Mouse (Mus musculus) stomach, embryonic 16.5 days (tissue): ENCODE results near the gene Sfxn2. TPM values are rescaled to one million over a fixed set of nuclear protein-coding genes. Genes with fewer than 3 reads are reported as not detected.

Source experiments
- ATAC-seq: fragments of 200-750 bp; cut with Nextera tagmentation; 2 replicates; pipeline ENCODE4 v1.8.0; 2017; ENCODE audit warnings: moderate number of reproducible peaks, moderate TSS enrichment; ENCODE audit not compliant: insufficient read depth, low FRiP score
- H3K27ac ChIP-seq: fragments of 300-500 bp; sonication (generic); 2 replicates; pipeline ENCODE4 v1.5.1; 2014; ENCODE audit warnings: low read length
- H3K27me3 ChIP-seq: fragments of 300-500 bp; sonication (generic); 2 replicates; pipeline ENCODE4 v1.6.1; 2014; ENCODE audit warnings: low read length, control low read depth, mixed read lengths; ENCODE audit not compliant: control insufficient read depth, insufficient read depth
- H3K36me3 ChIP-seq: fragments of 300-500 bp; sonication (generic); 2 replicates; pipeline ENCODE4 v1.6.1; 2014; ENCODE audit warnings: low read length; ENCODE audit not compliant: control insufficient read depth, insufficient read depth
- H3K4me1 ChIP-seq: fragments of 300-500 bp; sonication (generic); 2 replicates; pipeline ENCODE4 v1.6.1; 2014; ENCODE audit warnings: low read length, control low read depth, mixed read lengths; ENCODE audit not compliant: control insufficient read depth, insufficient read depth
- H3K4me2 ChIP-seq: fragments of 300-500 bp; sonication (generic); 2 replicates; pipeline ENCODE4 v1.6.1; 2014; ENCODE audit warnings: low read depth, low read length, mixed read lengths
- H3K4me3 ChIP-seq: fragments of 300-500 bp; sonication (generic); replicated peaks from 2 replicates; pipeline ENCODE4 v1.5.1; 2014; ENCODE audit warnings: mild to moderate bottlenecking, low read length
- H3K9ac ChIP-seq: fragments of 300-500 bp; sonication (generic); 2 replicates; pipeline ENCODE4 v1.6.1; 2014; ENCODE audit warnings: low read length
- H3K9me3 ChIP-seq: fragments of 300-500 bp; sonication (generic); replicated peaks from 2 replicates; pipeline ENCODE4 v1.6.1; 2016; ENCODE audit warnings: low read length, control low read depth; ENCODE audit not compliant: control insufficient read depth
- whole genome bisulfite sequencing: fragments of 180-500 bp; shearing (Covaris S2); extraction: QIAGEN DNeasy Blood & Tissue Kit; methylation state at CpG from one replicate; pipeline ENCODE4 v1.1.7; 2014; 5-methylcytosine and 5-hydroxymethylcytosine counted together
- polyA plus RNA-seq: library from polyadenylated mRNA; unstranded; fragments of >200 nt; fragmentation: Nextera tagmentation; extraction: Ambion mirVana; gene quantifications from 2 replicates; pipeline ENCODE4 v1.2.1, GENCODE M21; 2015

The Sfxn2 gene
- polyA plus RNA-seq, 1 experiment from 2014 or later, result 19.3 TPM

DNA sequence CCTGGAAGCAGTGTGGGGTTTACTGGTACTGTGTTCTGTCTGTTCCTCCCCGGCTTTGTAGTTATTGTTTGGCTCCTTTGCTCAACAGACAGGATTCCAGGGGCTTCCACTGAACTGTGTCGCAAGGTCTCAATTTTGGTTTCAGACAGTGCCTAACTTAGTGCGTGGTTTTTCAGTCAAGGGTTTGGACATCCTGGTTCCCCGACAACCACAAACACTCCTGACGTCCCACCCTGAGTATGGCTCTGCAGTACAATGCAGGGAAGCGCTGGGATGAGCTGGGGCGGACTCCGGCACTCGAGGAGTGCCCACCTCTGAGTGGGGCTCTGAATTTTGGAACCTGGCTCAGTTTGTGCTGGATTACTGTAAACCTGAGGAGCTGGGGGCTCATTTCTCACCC, 56.6 kb downstream of the Sfxn2 start:
- Histone ChIP-seq H3K4me2 (no peak overlapping the region), H3K36me3 (no peaks in the 10 kb centered on the region; the same call in 1 of the 2 replicates), H3K4me3 (no peak overlapping the region), H3K27ac (no peak overlapping the region; the same call in 1 of the 2 replicates), H3K9ac (no peak overlapping the region), H3K9me3 (no peaks in the 10 kb centered on the region), H3K4me1 (peaks cover 6% of the 10 kb centered on the region; the same call in 1 of the 2 replicates), H3K27me3 (no peaks in the 10 kb centered on the region)
- ATAC-seq, result no peak
- WGBS, result 76% methylated on average over 9 of the region's 9 CpGs

DNA sequence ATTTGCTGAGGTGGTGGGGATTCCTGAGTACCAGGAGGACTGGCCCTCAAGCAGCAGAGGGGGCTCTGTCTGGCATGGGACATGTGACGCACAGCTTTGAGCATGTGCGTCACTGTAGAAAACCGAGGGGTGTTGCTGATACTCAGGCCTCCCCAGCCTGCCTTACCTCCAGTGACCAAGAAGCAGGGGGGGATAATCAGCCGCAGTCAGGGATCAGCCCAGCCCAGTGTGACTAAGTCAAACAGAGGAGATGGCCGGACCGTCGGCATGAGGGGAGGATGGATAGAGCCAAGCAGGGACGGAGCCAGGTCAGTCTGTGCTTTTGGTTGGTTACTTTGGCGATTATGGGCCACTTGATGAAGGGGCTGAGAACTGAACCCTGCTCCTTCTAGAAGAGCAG, 58.5 kb downstream of the Sfxn2 start:
- Histone ChIP-seq H3K27me3 (no peaks in the 10 kb centered on the region), H3K36me3 (no peaks in the 10 kb centered on the region; the same call in 1 of the 2 replicates), H3K9ac (no peak overlapping the region), H3K9me3 (no peaks in the 10 kb centered on the region), H3K4me3 (no peak overlapping the region), H3K27ac (no peak overlapping the region), H3K4me1 (peaks cover 12% of the 10 kb centered on the region), H3K4me2 (no peak overlapping the region)
- no peak for ATAC-seq
- 74% methylated on average over 9 of the region's 9 CpGs for WGBS

- Histone ChIP-seq H3K9ac (no peak overlapping the region), H3K4me2 (no peak overlapping the region), H3K9me3 (no peaks in the 10 kb centered on the region), H3K27me3 (no peaks in the 10 kb centered on the region), H3K27ac (0 out of 2 replicates have a peak overlapping the region, but pooled peaks have one; percentile 8), H3K36me3 (no peaks in the 10 kb centered on the region; the same call in 1 of the 2 replicates), H3K4me3 (no peak overlapping the region), H3K4me1 (peaks cover 14% of the 10 kb centered on the region)
- WGBS, result 42% methylated on average over 9 of the region's 9 CpGs
- peak; percentile 44; the same call in 1 of the 2 replicates for ATAC-seq
Observed at GRCm38 (mm10) chr19:46635766-46636165, 62.6 kb downstream of the Sfxn2 start.

DNA sequence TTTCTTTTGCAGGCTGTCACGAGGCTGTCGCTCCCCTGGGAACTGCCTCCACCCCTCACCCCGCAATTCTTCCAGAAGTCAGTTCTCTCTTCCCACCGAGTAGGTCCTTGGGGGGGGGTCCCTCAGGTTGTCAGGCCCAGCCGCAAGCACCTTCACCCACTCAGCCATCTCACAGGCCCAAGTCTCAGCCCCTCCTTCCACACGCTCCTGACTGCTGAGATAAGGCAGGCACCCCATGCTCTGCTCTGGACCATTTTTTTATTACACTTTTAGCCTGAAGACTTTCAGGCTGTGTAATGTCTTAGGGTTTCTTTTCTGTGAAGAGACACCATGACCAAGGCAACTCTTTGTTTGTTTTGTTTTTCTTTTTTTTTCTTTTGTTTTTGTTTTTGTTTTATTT, 64.4 kb downstream of the Sfxn2 start:
- Histone ChIP-seq H3K4me2 (no peak overlapping the region), H3K4me1 (peaks cover 32% of the 10 kb centered on the region), H3K4me3 (no peak overlapping the region), H3K27ac (no peak overlapping the region), H3K36me3 (no peaks in the 10 kb centered on the region; the same call in 1 of the 2 replicates), H3K27me3 (no peaks in the 10 kb centered on the region), H3K9me3 (no peaks in the 10 kb centered on the region), H3K9ac (no peak overlapping the region)
- ATAC-seq, result no peak
- WGBS, result 71% methylated on average over 6 of the region's 6 CpGs

DNA sequence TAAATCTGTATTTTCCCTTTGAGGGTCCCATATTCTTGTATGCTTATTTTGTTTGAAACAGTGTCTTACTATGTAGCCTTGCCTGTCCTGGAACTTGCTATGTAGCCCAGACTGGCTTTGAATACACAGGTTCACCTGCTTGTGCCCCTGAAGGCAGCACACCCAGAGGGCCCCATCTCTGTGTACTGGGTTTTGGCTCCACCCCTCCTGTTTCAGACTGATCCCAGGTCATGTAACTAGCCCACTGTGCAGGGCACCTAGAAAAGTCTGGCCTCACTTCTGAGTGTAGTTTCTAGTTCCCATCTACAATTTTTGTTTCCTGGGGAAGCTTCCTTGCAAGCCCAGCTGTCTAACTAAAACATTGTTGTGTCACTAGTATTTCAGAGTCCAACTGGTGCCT, 65.9 kb downstream of the Sfxn2 start:
- H3K36me3 ChIP-seq, result no peaks in the 10 kb centered on the region; the same call in 1 of the 2 replicates
- ATAC-seq, result no peak
- H3K4me2 ChIP-seq, result no peak overlapping the region
- no peak overlapping the region for H3K9ac ChIP-seq
- no peaks in the 10 kb centered on the region for H3K9me3 ChIP-seq
- H3K27ac ChIP-seq, result no peak overlapping the region
- no peaks in the 10 kb centered on the region for H3K27me3 ChIP-seq
- H3K4me1 ChIP-seq, result peaks cover 45% of the 10 kb centered on the region
- H3K4me3 ChIP-seq, result no peak overlapping the region

DNA sequence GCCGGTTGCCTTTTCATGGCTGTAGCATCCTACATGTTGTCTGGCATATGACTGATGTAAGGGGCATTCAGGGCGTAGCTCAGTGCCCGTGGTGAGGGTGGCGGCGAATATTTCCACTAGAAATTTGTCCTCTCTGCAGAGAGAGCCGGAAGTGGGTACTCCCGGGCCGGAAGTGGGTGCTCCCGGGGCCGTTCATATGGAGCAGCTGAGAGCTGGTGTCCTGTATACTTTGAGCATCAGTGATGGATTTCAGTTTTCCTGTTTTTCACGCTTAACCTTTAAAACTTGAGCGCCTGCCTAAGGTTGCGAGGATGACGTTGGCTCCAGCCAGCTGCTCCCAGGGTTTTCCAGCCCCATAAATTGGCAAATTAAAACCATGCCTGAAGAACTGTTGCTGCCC, 66.3 kb downstream of the Sfxn2 start:
- Histone ChIP-seq H3K9me3 (no peaks in the 10 kb centered on the region), H3K27me3 (no peaks in the 10 kb centered on the region), H3K4me2 (no peak overlapping the region), H3K4me3 (no peak overlapping the region), H3K27ac (no peak overlapping the region), H3K36me3 (peaks cover 3% of the 10 kb centered on the region; the same call in 1 of the 2 replicates), H3K4me1 (peaks cover 49% of the 10 kb centered on the region), H3K9ac (no peak overlapping the region)
- ATAC-seq, result no peak
- WGBS, result 79% methylated on average over 14 of the region's 14 CpGs

DNA sequence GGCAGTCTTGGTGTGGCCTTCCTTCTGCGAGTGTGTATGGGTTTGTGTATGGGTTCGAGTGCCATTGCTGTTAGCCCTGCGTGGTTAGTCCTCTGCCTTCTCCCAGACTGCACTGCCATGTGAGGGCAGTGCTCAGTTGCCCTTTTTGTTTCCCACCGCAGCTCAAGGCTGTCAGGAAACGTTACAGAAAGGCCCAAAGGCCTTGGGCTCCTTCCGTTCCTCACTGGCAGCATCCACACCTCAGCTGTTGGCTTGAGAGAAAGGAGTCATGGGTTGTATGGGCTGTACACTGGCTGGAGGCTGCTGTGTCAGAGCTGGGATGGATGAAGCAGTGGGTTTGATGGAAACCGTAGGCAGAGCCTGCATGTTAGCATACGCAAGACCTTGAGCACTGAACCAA, 67.6 kb downstream of the Sfxn2 start:
- WGBS, result 84% methylated on average over 8 of the region's 8 CpGs
- H3K27me3 ChIP-seq, result no peaks in the 10 kb centered on the region
- H3K36me3 ChIP-seq, result peaks cover 3% of the 10 kb centered on the region; the same call in 1 of the 2 replicates
- H3K27ac ChIP-seq, result peak overlapping the region; percentile 96
- no peak overlapping the region for H3K4me3 ChIP-seq
- peak overlapping the region; percentile 23; the same call in 1 of the 2 replicates for H3K9ac ChIP-seq
- no peak overlapping the region for H3K4me2 ChIP-seq
- H3K4me1 ChIP-seq, result peaks cover 62% of the 10 kb centered on the region
- no peaks in the 10 kb centered on the region for H3K9me3 ChIP-seq
- ATAC-seq, result no peak

DNA sequence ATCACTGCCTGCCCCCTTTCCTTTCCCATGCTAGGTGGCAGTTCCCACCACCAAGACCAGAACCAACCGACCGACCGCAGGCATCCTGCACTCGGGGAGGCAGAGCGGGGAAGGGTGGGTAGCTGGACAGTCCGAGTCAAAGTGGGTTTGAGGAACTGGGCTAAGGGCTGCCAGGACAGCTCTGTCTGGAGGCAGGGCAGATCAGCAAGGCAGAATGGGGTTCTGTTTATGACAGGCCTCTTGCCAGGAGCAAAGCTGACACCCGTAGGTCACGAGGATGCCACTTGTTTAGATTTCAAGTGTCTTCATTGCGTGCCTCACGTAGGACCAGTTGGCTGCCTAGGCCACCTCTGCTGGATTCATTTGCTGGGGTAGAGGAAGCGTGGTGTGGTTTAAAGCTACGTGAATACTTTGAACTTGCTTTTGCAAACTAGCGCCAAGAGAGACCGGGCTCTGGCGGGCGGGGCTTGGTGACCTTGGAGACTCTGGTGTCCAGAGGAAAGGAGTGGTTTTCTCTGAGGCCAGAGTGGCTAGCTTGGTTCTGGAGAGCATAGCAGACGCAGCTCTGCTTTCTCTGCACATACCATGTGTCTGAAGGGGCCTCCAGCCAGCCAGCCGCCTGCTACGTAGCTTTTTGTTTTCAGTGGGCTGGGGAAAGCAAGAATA, 68.4 kb downstream of the Sfxn2 start:
- H3K36me3 ChIP-seq, result peaks cover 6% of the 10 kb centered on the region
- peak overlapping the region; percentile 45 for H3K4me2 ChIP-seq
- H3K27ac ChIP-seq, result peak overlapping the region; percentile 96
- peaks cover 63% of the 10 kb centered on the region for H3K4me1 ChIP-seq
- H3K4me3 ChIP-seq, result peak overlapping the region; percentile 6; the same call in 1 of the 2 replicates
- H3K9ac ChIP-seq, result peak overlapping the region; percentile 37
- peak; percentile 73 for ATAC-seq
- 32% methylated on average over 19 of the region's 19 CpGs for WGBS
- H3K9me3 ChIP-seq, result no peaks in the 10 kb centered on the region
- H3K27me3 ChIP-seq, result no peaks in the 10 kb centered on the region

DNA sequence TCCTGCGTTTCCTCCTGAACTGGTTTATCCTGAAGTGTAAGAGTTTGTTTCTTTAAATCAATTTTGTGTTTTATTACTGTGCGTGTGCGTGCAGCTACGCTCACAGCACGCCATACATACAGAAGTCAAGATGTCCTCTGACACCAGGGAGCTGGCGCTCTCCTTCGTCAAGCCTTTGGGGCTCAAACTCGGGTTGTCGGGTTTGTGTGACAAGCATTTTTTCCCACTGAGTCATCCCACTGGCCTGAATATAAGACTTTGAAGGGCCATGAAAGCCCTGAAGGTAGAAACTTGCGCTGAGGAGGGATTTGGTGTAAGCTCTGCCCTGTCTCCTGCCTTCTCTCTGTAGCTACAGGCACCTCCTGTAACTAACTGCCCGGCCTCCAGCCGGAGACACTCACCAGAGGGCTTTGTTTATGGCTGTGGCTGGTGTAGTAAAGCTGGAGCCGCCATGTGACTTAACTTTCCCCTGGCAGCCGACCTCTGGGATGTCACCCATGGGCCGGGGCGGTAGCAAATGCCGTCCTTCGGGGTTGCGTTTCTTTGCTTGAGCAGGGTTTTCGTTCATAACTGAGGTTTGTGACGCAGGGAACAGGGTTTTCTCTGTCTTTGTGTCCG, 69.1 kb downstream of the Sfxn2 start:
- peak; percentile 26; the same call in 1 of the 2 replicates for ATAC-seq
- Histone ChIP-seq H3K9me3 (no peaks in the 10 kb centered on the region), H3K27ac (peak overlapping the region; percentile 96), H3K4me2 (peak overlapping the region; percentile 45), H3K4me3 (peak overlapping the region; percentile 6; the same call in 1 of the 2 replicates), H3K4me1 (peaks cover 67% of the 10 kb centered on the region), H3K9ac (peak overlapping the region; percentile 37), H3K36me3 (peaks cover 6% of the 10 kb centered on the region), H3K27me3 (no peaks in the 10 kb centered on the region)
- 38% methylated on average over 22 of the region's 22 CpGs for WGBS
